Mouse (Mus musculus): ENCODE data around the gene Dhx40. TPM values are rescaled to one million over a fixed set of nuclear protein-coding genes. Genes with fewer than 3 reads are reported as not detected.
A peak's percentile ranks its signal among the peaks of the same experiment; 100 is the strongest.

Dhx40 gene
- polyA plus RNA-seq, 1 experiment: 6.3 TPM

DNA sequence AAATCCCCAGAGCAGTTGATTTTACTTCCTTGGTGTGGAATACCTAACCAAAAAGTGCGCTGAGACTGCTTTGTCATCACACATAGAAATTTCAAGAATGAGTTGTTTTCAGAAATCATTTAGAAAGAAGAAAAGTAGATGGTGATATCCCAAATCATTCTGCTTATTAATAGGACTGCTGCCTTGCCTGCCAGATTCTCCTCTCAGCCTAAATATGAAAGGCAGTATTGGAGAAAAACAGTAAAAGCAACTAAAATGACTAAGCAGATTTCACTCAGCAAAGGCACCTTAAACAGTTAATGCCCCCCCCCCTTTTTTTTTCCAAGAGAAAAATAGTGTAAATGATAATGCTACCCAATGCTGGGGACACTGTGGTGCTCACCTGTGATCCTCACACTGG, 48.3 kb downstream of the Dhx40 start:
- Histone ChIP-seq H3K79me2 (ENCODE audit: control insufficient read depth, insufficient read depth) (peaks cover 47% of the 10 kb centered on the region), H3K79me3 (ENCODE audit: low read depth) (peaks cover 30% of the 10 kb centered on the region), H3K36me3 (ENCODE audit: control insufficient read depth, insufficient read depth) (peaks cover 14% of the 10 kb centered on the region), H3K27me3 (ENCODE audit: control insufficient read depth, insufficient read depth, insufficient read length) (no peaks in the 10 kb centered on the region), H3K4me3 (ENCODE audit: insufficient read depth, poor library complexity, severe bottlenecking) (no peak overlapping the region), H3ac (ENCODE audit: control insufficient read depth, insufficient read length, low read depth) (no peak overlapping the region)
- TF ChIP-seq MYOG (IDR thresholded peaks at IDR 0.05; ENCODE audit: control insufficient read depth, extremely low read depth, insufficient read length): no peak
- no peak for TF ChIP-seq FOSL1 (IDR thresholded peaks at IDR 0.05; ENCODE audit: insufficient read depth, low read length, poor library complexity, severe bottlenecking)
- TF ChIP-seq USF1 (IDR thresholded peaks at IDR 0.05; ENCODE audit: low read depth): no peak
- TF ChIP-seq CEBPB (IDR thresholded peaks at IDR 0.05; ENCODE audit: low read depth): no peak
- no peak for TF ChIP-seq MAX (IDR thresholded peaks at IDR 0.05)
- TF ChIP-seq CTCF (IDR thresholded peaks at IDR 0.05; ENCODE audit: control insufficient read depth, insufficient read depth, insufficient read length): no peak
- TF ChIP-seq MYOD1 (IDR thresholded peaks at IDR 0.05; ENCODE audit: control insufficient read depth, insufficient read length, low read depth): no peak

DNA sequence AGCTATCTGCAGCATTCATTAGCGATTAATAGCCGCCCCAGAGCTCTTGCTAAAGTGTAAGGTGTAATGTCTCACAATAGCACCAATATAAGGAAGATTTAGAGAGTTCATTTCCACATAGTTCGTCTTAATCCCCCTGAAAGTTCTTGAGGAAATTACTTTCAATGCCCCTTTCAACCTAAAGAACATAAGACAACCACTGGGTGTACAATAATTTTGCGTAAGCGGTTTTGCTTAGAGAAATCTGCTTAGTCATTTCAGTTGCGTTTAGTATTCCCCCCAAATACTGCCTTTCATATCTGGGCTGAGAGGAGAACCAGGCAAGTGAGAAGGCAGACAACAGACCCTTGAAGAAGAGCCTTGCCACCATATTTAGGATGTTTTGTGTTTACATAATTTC, 49.0 kb downstream of the Dhx40 start:
- H3K27me3 ChIP-seq (ENCODE audit: control insufficient read depth, insufficient read depth, insufficient read length): no peaks in the 10 kb centered on the region
- H3K79me2 ChIP-seq (ENCODE audit: control insufficient read depth, insufficient read depth): peaks cover 53% of the 10 kb centered on the region
- H3K36me3 ChIP-seq (ENCODE audit: control insufficient read depth, insufficient read depth): peaks cover 20% of the 10 kb centered on the region
- TF ChIP-seq MYOG (IDR thresholded peaks at IDR 0.05; ENCODE audit: control insufficient read depth, extremely low read depth, insufficient read length) (no peak), CEBPB (IDR thresholded peaks at IDR 0.05; ENCODE audit: low read depth) (no peak), FOSL1 (IDR thresholded peaks at IDR 0.05; ENCODE audit: insufficient read depth, low read length, poor library complexity, severe bottlenecking) (no peak), USF1 (IDR thresholded peaks at IDR 0.05; ENCODE audit: low read depth) (no peak), CTCF (IDR thresholded peaks at IDR 0.05; ENCODE audit: control insufficient read depth, insufficient read depth, insufficient read length) (no peak), MYOD1 (IDR thresholded peaks at IDR 0.05; ENCODE audit: control insufficient read depth, insufficient read length, low read depth) (no peak), MAX (IDR thresholded peaks at IDR 0.05) (no peak)
- H3ac ChIP-seq (ENCODE audit: control insufficient read depth, insufficient read length, low read depth): peak overlapping the region; percentile 91
- peaks cover 36% of the 10 kb centered on the region for H3K79me3 ChIP-seq (ENCODE audit: low read depth)
- peak overlapping the region; percentile 100 for H3K4me3 ChIP-seq (ENCODE audit: insufficient read depth, poor library complexity, severe bottlenecking)

DNA sequence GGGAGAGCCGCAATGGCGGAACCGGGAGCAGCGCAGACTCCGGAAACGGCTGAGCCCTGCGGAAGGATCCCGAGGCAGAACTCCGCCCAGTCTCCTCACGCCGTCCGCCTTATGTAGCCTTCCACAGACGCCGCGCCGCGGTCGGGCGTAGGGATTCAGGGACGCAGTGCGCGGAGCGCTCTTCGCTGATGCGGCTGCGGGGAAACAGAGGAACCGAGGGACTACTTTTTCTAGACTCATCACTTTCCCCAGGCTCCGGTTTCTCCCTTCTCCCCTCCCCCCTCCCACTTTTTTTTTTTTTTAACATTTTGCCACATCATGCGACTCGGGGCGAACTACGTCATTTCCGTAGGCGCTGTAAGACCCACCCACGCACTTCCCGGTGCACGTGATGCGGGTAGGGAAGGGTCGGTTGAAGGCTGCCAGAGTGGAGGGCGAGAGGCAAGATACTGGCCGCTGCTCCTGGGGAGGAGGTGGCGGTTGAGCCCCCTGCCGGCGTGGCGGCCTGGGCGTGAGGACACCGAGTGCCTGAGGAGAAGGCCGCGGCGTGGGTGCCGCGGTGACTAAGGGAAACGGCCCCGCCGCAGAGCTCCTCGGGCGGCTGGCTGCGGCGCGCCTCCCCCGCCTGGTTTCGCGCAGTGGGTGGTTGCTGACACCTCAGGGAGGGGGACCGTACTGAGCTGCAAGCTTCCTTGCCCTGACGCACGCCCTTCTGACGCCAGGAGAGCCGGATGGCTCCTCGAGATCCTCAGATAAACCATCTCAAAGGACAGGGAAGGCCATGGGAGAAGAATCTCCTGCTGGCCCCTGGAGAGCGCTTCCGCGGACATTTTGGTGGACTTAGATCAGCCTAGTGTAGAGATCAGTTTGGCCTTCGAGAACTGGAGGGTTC, 49.8 kb downstream of the Dhx40 start, which contains the start of gene Cltc:
Cltc (minus strand) TSS at position 86 of the 892 bp plus-strand sequence.
- peaks cover 24% of the 10 kb centered on the region for H3K36me3 ChIP-seq (ENCODE audit: control insufficient read depth, insufficient read depth)
- H3ac ChIP-seq (ENCODE audit: control insufficient read depth, insufficient read length, low read depth): peak within 1 kb of the TSS; percentile 91
- H3K4me3 ChIP-seq (ENCODE audit: insufficient read depth, poor library complexity, severe bottlenecking): peak within 1 kb of the TSS; percentile 100
- peaks cover 45% of the 10 kb centered on the region for H3K79me3 ChIP-seq (ENCODE audit: low read depth)
- peaks cover 62% of the 10 kb centered on the region for H3K79me2 ChIP-seq (ENCODE audit: control insufficient read depth, insufficient read depth)
- peak; percentile 70 for TF ChIP-seq CTCF (IDR thresholded peaks at IDR 0.05; ENCODE audit: control insufficient read depth, insufficient read depth, insufficient read length)
- TF ChIP-seq MYOD1 (IDR thresholded peaks at IDR 0.05; ENCODE audit: control insufficient read depth, insufficient read length, low read depth): no peak
- peak; percentile 91 for TF ChIP-seq MAX (IDR thresholded peaks at IDR 0.05)
- peak; percentile 94 for TF ChIP-seq USF1 (IDR thresholded peaks at IDR 0.05; ENCODE audit: low read depth)
- peak; percentile 38 for TF ChIP-seq FOSL1 (IDR thresholded peaks at IDR 0.05; ENCODE audit: insufficient read depth, low read length, poor library complexity, severe bottlenecking)
- no peak for TF ChIP-seq CEBPB (IDR thresholded peaks at IDR 0.05; ENCODE audit: low read depth)
- no peak for TF ChIP-seq MYOG (IDR thresholded peaks at IDR 0.05; ENCODE audit: control insufficient read depth, extremely low read depth, insufficient read length)
- H3K27me3 ChIP-seq (ENCODE audit: control insufficient read depth, insufficient read depth, insufficient read length): no peaks in the 10 kb centered on the region

DNA sequence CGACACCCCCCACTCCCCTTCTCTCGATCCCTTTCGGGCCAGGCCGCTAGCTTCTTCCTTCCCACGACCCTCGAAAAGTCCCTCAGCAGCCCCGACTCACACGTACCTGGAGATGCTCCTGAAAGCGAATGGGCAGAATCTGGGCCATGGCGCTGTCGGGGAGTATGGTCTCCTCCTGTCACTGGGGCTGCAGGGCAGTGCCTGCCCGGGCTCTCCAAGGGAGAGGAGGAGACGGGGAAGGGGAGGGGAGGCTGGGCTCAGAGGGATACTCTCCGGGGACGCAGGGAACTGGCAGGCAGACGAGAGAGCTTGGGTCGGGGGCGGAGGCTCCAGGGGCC, 50.4 kb downstream of the Dhx40 start:
- Histone ChIP-seq H3K79me3 (ENCODE audit: low read depth) (peaks cover 51% of the 10 kb centered on the region), H3K79me2 (ENCODE audit: control insufficient read depth, insufficient read depth) (peaks cover 68% of the 10 kb centered on the region), H3K36me3 (ENCODE audit: control insufficient read depth, insufficient read depth) (peaks cover 24% of the 10 kb centered on the region), H3K4me3 (ENCODE audit: insufficient read depth, poor library complexity, severe bottlenecking) (peak overlapping the region; percentile 100), H3K27me3 (ENCODE audit: control insufficient read depth, insufficient read depth, insufficient read length) (no peaks in the 10 kb centered on the region), H3ac (ENCODE audit: control insufficient read depth, insufficient read length, low read depth) (peak overlapping the region; percentile 73)
- TF ChIP-seq CEBPB (IDR thresholded peaks at IDR 0.05; ENCODE audit: low read depth): no peak
- TF ChIP-seq FOSL1 (IDR thresholded peaks at IDR 0.05; ENCODE audit: insufficient read depth, low read length, poor library complexity, severe bottlenecking): no peak
- no peak for TF ChIP-seq USF1 (IDR thresholded peaks at IDR 0.05; ENCODE audit: low read depth)
- no peak for TF ChIP-seq MYOG (IDR thresholded peaks at IDR 0.05; ENCODE audit: control insufficient read depth, extremely low read depth, insufficient read length)
- TF ChIP-seq MAX (IDR thresholded peaks at IDR 0.05): no peak
- TF ChIP-seq CTCF (IDR thresholded peaks at IDR 0.05; ENCODE audit: control insufficient read depth, insufficient read depth, insufficient read length): no peak
- TF ChIP-seq MYOD1 (IDR thresholded peaks at IDR 0.05; ENCODE audit: control insufficient read depth, insufficient read length, low read depth): no peak

DNA sequence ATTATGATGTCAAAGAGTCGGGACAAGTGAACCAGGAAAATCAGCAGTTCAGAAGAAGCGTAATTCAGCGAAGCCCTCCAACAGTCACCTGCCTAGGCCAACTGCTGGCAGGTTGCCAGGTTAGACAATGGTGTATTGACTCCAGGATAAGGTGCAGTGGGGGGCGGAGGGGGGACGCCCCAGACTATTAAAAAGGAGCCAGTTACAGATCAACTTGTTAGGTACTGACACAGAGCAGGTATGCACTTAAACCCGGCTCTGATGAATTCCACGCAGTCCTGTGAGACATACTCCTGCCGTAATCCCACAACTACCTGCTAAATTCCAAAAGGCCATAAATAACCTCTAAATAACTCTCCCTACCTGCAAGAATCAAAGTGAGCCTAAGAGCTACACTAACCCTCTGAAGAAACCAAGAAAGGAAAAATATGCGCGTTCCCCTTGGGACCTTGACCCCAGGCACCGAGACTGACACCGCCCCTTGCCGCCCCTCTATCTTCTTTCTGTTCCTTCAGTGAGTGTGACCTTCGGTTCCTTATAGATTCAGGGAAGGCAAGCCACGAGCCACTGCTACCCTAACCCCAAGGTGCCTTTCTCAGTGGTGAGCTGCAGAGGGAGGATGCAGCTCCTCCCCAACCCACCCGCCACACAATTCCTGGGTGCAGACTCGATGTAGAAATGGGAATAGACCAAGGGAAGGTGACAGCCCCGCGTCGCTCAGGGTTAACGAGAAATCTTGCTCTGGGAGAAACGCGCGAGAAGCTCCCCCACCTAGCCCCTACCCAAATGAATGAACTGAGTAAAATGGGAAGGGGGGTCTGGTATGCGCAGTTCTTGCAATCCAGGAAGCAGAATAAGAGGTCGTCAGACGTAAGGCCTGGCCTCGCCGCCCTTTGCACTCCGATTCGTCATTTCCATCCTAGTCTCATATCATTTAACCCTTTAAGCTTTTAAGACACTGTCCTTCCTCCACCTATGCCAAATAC, 51.1 kb downstream of the Dhx40 start:
- no peak for TF ChIP-seq FOSL1 (IDR thresholded peaks at IDR 0.05; ENCODE audit: insufficient read depth, low read length, poor library complexity, severe bottlenecking)
- TF ChIP-seq USF1 (IDR thresholded peaks at IDR 0.05; ENCODE audit: low read depth): no peak
- no peak for TF ChIP-seq MAX (IDR thresholded peaks at IDR 0.05)
- no peak for TF ChIP-seq MYOG (IDR thresholded peaks at IDR 0.05; ENCODE audit: control insufficient read depth, extremely low read depth, insufficient read length)
- Histone ChIP-seq H3K79me2 (ENCODE audit: control insufficient read depth, insufficient read depth) (peaks cover 74% of the 10 kb centered on the region), H3K79me3 (ENCODE audit: low read depth) (peaks cover 58% of the 10 kb centered on the region), H3K4me3 (ENCODE audit: insufficient read depth, poor library complexity, severe bottlenecking) (peak overlapping the region; percentile 100), H3K36me3 (ENCODE audit: control insufficient read depth, insufficient read depth) (peaks cover 24% of the 10 kb centered on the region), H3K27me3 (ENCODE audit: control insufficient read depth, insufficient read depth, insufficient read length) (no peaks in the 10 kb centered on the region), H3ac (ENCODE audit: control insufficient read depth, insufficient read length, low read depth) (peak overlapping the region; percentile 73)

Measured in C2C12 (cell line).